Comparison of ENCODE assay signal across 18 mouse cellular contexts in the genomic region with DNA sequence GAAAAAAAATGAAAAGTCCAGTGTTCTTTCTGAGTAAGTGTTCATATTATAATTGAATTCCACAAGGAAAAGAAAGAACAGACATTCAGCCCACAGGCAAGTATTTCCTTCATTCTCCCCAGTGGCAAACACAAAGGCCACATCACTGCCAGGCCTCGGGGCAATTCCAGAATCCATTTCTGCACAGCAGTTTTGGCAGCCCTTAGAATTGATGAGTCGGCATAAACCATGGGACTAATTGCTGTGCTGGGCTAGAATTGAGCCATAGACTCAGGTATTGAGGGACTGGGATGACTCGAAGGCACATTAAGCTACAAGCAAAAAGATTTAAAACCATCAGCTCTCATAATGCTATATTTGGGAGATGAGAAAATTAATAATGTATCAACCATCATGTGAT.
DNase-seq lines count a peak whose midpoint lies in the region; ATAC-seq and TF ChIP-seq lines count a peak whose summit lies in the region.
"Had no signal": no experiment of that assay in that cellular context is flagged by ENCODE, and none has a peak within 500 bp of the region (broad histone marks: within the 10 kb centered on the region; RNA-seq: fewer than 3 reads in every experiment).

No protein-coding gene starts in this region.

- TF ChIP-seq CTCF in midbrain, postnatal 0 days (IDR thresholded peaks at IDR 0.05) = no peak

- no peaks in the 10 kb centered on the region for H3K36me3 ChIP-seq in midbrain, embryonic 12.5 days
- no peaks in the 10 kb centered on the region for H3K36me3 ChIP-seq in midbrain, postnatal 0 days (ENCODE audit: insufficient read depth, low read length)
- no peaks in the 10 kb centered on the region for H3K36me3 ChIP-seq in heart, embryonic 10.5 days
- H3K36me3 ChIP-seq: embryonic facial prominence, embryonic 12.5 days; forebrain, embryonic 15.5 days; heart, embryonic 13.5 days; intestine, embryonic 15.5 days had no signal

- H3K9me3 ChIP-seq in midbrain, embryonic 12.5 days = no peaks in the 10 kb centered on the region
- H3K9me3 ChIP-seq in midbrain, postnatal 0 days (ENCODE audit: low read length) = no peaks in the 10 kb centered on the region
- H3K9me3 ChIP-seq in heart, embryonic 10.5 days = no peaks in the 10 kb centered on the region
- H3K9me3 ChIP-seq: embryonic facial prominence, embryonic 12.5 days; forebrain, embryonic 15.5 days; intestine, embryonic 15.5 days had no signal

- no peak overlapping the region for H3K4me3 ChIP-seq in midbrain, embryonic 12.5 days
- no peak overlapping the region for H3K4me3 ChIP-seq in midbrain, postnatal 0 days (ENCODE audit: low read depth, low read length)
- H3K4me3 ChIP-seq in heart, embryonic 10.5 days = no peak overlapping the region
- H3K4me3 ChIP-seq: embryonic facial prominence, embryonic 12.5 days; forebrain, embryonic 15.5 days; heart, embryonic 13.5 days; intestine, embryonic 15.5 days had no signal

- H3K4me2 ChIP-seq in midbrain, embryonic 12.5 days (replicated peaks) = no peak overlapping the region
- no peak overlapping the region for H3K4me2 ChIP-seq in midbrain, postnatal 0 days (ENCODE audit: low read depth, low read length, poor library complexity, severe bottlenecking)
- H3K4me2 ChIP-seq: embryonic facial prominence, embryonic 12.5 days; forebrain, embryonic 15.5 days; heart, embryonic 13.5 days; hindbrain, embryonic 14.5 days; intestine, embryonic 15.5 days had no signal

- no peak for DNase-seq in midbrain, postnatal 0 days (ENCODE audit: low spot score)
- DNase-seq in Muller cell, postnatal 12 days (ENCODE audit: inconsistent ontology term) = peak; percentile 90
- DNase-seq in mesoderm, embryonic 11.5 days (ENCODE audit: low read depth, low spot score) = peak; percentile 1
- DNase-seq in heart, embryonic 10.5 days (ENCODE audit: low spot score) = no peak
- DNase-seq in spleen, adult 18-20 months = no peak
- DNase-seq: adrenal gland, postnatal 14 days; cerebellum, adult 8-10 months; cerebellum, postnatal 25 days; gastrocnemius, postnatal 14 days; heart, postnatal 4 days had no signal

- no peak overlapping the region for H3K9ac ChIP-seq in midbrain, embryonic 12.5 days (replicated peaks)
- H3K9ac ChIP-seq in midbrain, postnatal 0 days (replicated peaks; ENCODE audit: low read length, poor library complexity, severe bottlenecking) = no peak overlapping the region
- H3K9ac ChIP-seq: embryonic facial prominence, embryonic 12.5 days; forebrain, embryonic 15.5 days; heart, embryonic 13.5 days; hindbrain, embryonic 14.5 days; intestine, embryonic 15.5 days had no signal

- H3K4me1 ChIP-seq in midbrain, embryonic 12.5 days = no peaks in the 10 kb centered on the region
- no peaks in the 10 kb centered on the region for H3K4me1 ChIP-seq in midbrain, postnatal 0 days (ENCODE audit: insufficient read depth, low read length)
- no peaks in the 10 kb centered on the region for H3K4me1 ChIP-seq in heart, embryonic 10.5 days
- H3K4me1 ChIP-seq: embryonic facial prominence, embryonic 12.5 days; forebrain, embryonic 15.5 days; heart, embryonic 13.5 days; intestine, embryonic 15.5 days had no signal

- 75% methylated on average over 3 of the region's 3 CpGs for WGBS in midbrain, embryonic 12.5 days
- 57% methylated on average over 3 of the region's 3 CpGs for WGBS in midbrain, postnatal 0 days
- 71% methylated on average over 3 of the region's 3 CpGs for WGBS in heart, embryonic 10.5 days

- peak; percentile 49; the same call in 1 of the 2 replicates for ATAC-seq in midbrain, embryonic 12.5 days (ENCODE audit: low FRiP score, low read depth)
- no peak for ATAC-seq in midbrain, postnatal 0 days (ENCODE audit: low FRiP score)
- ATAC-seq: activated CD4-positive, CD25-positive, alpha-beta regulatory T cell, adult 4 months; forebrain, embryonic 15.5 days; intestine, embryonic 15.5 days; Patski had no signal

- no peaks in the 10 kb centered on the region for H3K27me3 ChIP-seq in midbrain, embryonic 12.5 days
- no peaks in the 10 kb centered on the region for H3K27me3 ChIP-seq in midbrain, postnatal 0 days (ENCODE audit: insufficient read depth, low read length)
- H3K27me3 ChIP-seq in heart, embryonic 10.5 days (ENCODE audit: insufficient read depth, poor library complexity, severe bottlenecking) = no peaks in the 10 kb centered on the region
- H3K27me3 ChIP-seq: embryonic facial prominence, embryonic 12.5 days; forebrain, embryonic 15.5 days; heart, embryonic 13.5 days; intestine, embryonic 15.5 days; Patski had no signal

- no peak overlapping the region for H3K27ac ChIP-seq in midbrain, embryonic 12.5 days (replicated peaks)
- no peak overlapping the region for H3K27ac ChIP-seq in midbrain, postnatal 0 days (ENCODE audit: low read depth, low read length)
- no peak overlapping the region for H3K27ac ChIP-seq in heart, embryonic 10.5 days
- H3K27ac ChIP-seq: embryonic facial prominence, embryonic 12.5 days; forebrain, embryonic 15.5 days; heart, embryonic 13.5 days; hindbrain, embryonic 14.5 days; intestine, embryonic 15.5 days had no signal

Comparison
In these comparisons a context has a peak if more than half of its experiments do, and no peak if none do; other contexts are left out.
1. DNase-seq: peak in Muller cell, postnatal 12 days (single experiment) and mesoderm, embryonic 11.5 days (single experiment); none in midbrain, postnatal 0 days (single experiment), heart, embryonic 10.5 days (single experiment) and spleen, adult 18-20 months (0 of 2).